Comparison of ENCODE assay signal across 25 mouse cellular contexts in the genomic region with DNA sequence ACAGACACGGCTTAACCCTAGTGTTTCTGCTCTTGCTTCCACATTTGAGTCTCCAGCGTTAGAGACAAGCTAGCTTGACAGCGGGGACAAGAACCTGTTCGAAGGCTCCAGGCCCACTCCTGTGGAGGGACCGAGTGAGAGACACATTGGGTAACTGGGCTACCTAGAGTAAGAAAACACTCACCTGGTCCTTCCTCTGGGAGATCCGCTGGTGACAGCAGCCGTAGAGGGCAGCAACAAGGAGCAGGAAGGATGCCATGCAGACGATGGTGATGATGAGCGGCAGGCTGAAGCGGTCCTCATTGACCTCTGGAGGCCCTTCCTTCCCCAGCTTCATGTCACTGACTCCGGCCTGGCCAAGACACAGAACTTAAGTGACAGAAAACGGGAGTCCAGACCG.
"Had no signal": no experiment of that assay in that cellular context is flagged by ENCODE, and none has a peak within 500 bp of the region (broad histone marks: within the 10 kb centered on the region; RNA-seq: fewer than 3 reads in every experiment).

No protein-coding gene starts in this region.

- DNase-seq: cerebellum, adult 18-20 months; cerebellum, adult 2 months; cerebellum, adult 8-10 months; cerebellum, adult 9-10 months; cerebellum, adult 9-11 months; cerebellum, postnatal 10 days; cerebellum, postnatal 14 days; cerebellum, postnatal 25 days; cerebellum, postnatal 36 days; embryo, embryonic 11 days; forebrain, postnatal 0 days; gastrocnemius, postnatal 10 days; gastrocnemius, postnatal 14 days; gastrocnemius, postnatal 25 days; gastrocnemius, postnatal 36 days had no signal

- H3K4me3 ChIP-seq: embryonic facial prominence, embryonic 10.5 days; embryonic facial prominence, embryonic 12.5 days; embryonic facial prominence, embryonic 13.5 days; embryonic facial prominence, embryonic 15.5 days; erythroblast, embryonic 14.5 days; forebrain, embryonic 10.5 days; forebrain, embryonic 12.5 days; forebrain, embryonic 13.5 days; forebrain, embryonic 15.5 days; heart, adult 2 months had no signal

- H3K27ac ChIP-seq: embryonic facial prominence, embryonic 10.5 days; embryonic facial prominence, embryonic 12.5 days; embryonic facial prominence, embryonic 13.5 days; embryonic facial prominence, embryonic 15.5 days; forebrain, embryonic 10.5 days; forebrain, embryonic 12.5 days; forebrain, embryonic 13.5 days; forebrain, embryonic 15.5 days; heart, adult 2 months had no signal
